Mouse (Mus musculus) neural tube, embryonic 13.5 days (tissue): ENCODE measurements at regions not wholly inside any gene's neighbourhood (a gene's known extent, or its start where the extent isn't known, plus 50 kb on each side); places are given as distances from the start of the nearest gene placed in this dataset.

Experiments
- ATAC-seq: fragments of 200-750 bp; cut with Nextera tagmentation; 2 replicates; pipeline ENCODE4 v1.8.0; 2017; ENCODE audit warnings: low read depth, mild to moderate bottlenecking, moderate TSS enrichment, moderate library complexity
- H3K27ac ChIP-seq: fragments of 300-500 bp; sonication (generic); replicated peaks from 2 replicates; pipeline ENCODE4 v1.5.1; 2015; ENCODE audit warnings: moderate library complexity, mild to moderate bottlenecking, inconsistent platforms
- H3K27me3 ChIP-seq: fragments of 300-500 bp; sonication (generic); 2 replicates; pipeline ENCODE4 v1.6.1; 2015; ENCODE audit warnings: mild to moderate bottlenecking, inconsistent platforms
- H3K36me3 ChIP-seq: fragments of 300-500 bp; sonication (generic); 2 replicates; pipeline ENCODE4 v1.6.1; 2015; ENCODE audit warnings: mild to moderate bottlenecking, inconsistent platforms
- H3K4me1 ChIP-seq: fragments of 300-500 bp; sonication (generic); replicated peaks from 2 replicates; pipeline ENCODE4 v1.6.1; 2015; ENCODE audit warnings: inconsistent platforms
- H3K4me2 ChIP-seq: fragments of 300-500 bp; sonication (generic); 2 replicates; pipeline ENCODE4 v1.6.1; 2015; ENCODE audit warnings: inconsistent platforms, mild to moderate bottlenecking, moderate library complexity
- H3K4me3 ChIP-seq: fragments of 300-500 bp; sonication (generic); 2 replicates; pipeline ENCODE4 v1.5.1; 2015; ENCODE audit warnings: mild to moderate bottlenecking, inconsistent platforms
- H3K9ac ChIP-seq: fragments of 300-500 bp; sonication (generic); 2 replicates; pipeline ENCODE4 v1.6.1; 2015; ENCODE audit warnings: moderate library complexity, mild to moderate bottlenecking, inconsistent platforms
- H3K9me3 ChIP-seq: fragments of 300-500 bp; sonication (generic); 2 replicates; pipeline ENCODE4 v1.6.1; 2016; ENCODE audit warnings: inconsistent platforms
- WGBS: fragments of 180-500 bp; shearing (Covaris S2); methylation state at CpG from one replicate; pipeline ENCODE4 v1.1.7; 2015; 5-methylcytosine and 5-hydroxymethylcytosine counted together

DNA sequence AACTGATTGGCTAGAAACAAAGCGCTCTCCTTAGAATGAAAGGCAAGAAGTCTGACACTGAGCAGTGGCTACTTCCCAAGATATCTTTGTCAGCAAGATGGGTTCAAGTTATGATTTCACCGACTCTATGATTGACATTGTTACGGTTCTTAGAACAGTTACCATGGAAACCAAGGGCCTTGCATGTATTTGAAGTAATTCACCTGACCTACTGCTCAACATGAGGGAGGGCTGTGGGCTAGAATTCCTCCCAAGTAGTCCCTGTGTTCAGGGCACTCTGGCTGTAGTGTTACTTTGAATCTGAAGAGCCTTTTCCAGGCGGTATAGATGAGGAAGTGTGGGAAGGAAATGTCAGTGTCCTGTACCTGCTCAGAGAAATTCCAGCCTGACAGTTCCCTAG, 281.1 kb downstream of the Tmem38b start:
- Histone ChIP-seq H3K4me2 (no peak overlapping the region), H3K36me3 (no peaks in the 10 kb centered on the region), H3K9me3 (no peaks in the 10 kb centered on the region), H3K9ac (no peak overlapping the region), H3K4me3 (no peak overlapping the region), H3K4me1 (0 out of 2 replicates have a peak, but pooled peaks cover 5% of the 10 kb centered on the region), H3K27me3 (no peaks in the 10 kb centered on the region), H3K27ac (no peak overlapping the region)
- no peak for ATAC-seq
- 89% methylated on average over 4 of the region's 4 CpGs for WGBS

DNA sequence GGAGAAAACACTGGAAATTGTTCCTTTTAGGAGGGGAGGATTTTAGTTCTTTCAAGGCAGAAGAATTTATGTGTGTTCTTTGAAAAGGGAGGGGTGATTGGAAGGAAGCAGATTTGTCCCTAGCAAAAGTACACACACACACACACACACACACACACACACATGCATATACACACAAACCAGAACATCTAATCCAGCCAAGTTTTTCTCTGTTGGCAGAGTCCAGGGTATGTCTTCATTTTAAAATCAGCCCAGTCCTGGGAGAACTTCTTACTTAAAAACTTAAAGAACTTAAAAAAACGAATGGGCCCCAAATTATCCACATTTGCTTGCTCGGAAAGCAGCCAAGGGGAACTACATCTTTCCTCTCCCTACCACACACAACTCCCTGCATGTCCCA, 290.5 kb downstream of the Tmem38b start:
- Histone ChIP-seq H3K4me2 (no peak overlapping the region), H3K27me3 (no peaks in the 10 kb centered on the region), H3K36me3 (no peaks in the 10 kb centered on the region), H3K4me1 (peaks cover 13% of the 10 kb centered on the region), H3K9ac (no peak overlapping the region), H3K4me3 (no peak overlapping the region), H3K9me3 (no peaks in the 10 kb centered on the region), H3K27ac (no peak overlapping the region)
- 76% methylated on average over 2 of the region's 2 CpGs for WGBS
- ATAC-seq: no peak

DNA sequence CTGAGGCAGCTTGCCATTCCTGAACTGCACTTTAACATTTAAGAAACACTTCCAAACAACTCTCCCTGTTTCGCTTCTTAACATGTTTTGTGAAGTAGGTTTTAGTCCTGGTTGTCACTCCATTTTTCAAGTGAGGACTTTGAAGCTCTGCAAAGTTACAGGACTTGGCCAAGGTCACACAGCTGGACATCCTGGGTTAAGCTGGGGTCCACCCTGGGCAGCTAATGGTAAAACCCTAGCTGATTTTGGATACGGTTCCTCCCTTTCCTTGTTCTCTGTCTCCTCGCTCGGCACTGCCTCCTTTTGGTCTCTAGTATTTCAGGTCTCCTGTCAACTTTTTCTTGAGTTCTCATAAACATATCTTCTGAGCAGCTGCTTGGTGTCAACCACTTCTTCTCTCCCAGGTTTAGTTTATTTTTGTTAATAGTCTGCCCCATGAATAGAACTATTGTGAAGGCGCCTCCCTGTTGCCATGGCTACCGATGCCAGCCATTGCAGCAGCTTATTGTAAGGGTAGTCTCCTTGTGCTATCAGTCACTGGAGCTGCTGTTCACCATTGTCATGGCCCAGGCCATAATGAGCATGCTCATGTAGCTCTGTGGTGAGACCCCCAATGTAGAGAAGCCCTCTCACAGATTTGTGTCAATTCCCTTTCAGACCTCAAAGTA, 292.5 kb downstream of the Tmem38b start:
- no peak for ATAC-seq
- Histone ChIP-seq H3K36me3 (no peaks in the 10 kb centered on the region), H3K9me3 (no peaks in the 10 kb centered on the region), H3K27me3 (no peaks in the 10 kb centered on the region), H3K9ac (no peak overlapping the region), H3K4me2 (no peak overlapping the region), H3K4me1 (peaks cover 13% of the 10 kb centered on the region), H3K27ac (no peak overlapping the region), H3K4me3 (no peak overlapping the region)
- WGBS: 33% methylated on average over 6 of the region's 6 CpGs

DNA sequence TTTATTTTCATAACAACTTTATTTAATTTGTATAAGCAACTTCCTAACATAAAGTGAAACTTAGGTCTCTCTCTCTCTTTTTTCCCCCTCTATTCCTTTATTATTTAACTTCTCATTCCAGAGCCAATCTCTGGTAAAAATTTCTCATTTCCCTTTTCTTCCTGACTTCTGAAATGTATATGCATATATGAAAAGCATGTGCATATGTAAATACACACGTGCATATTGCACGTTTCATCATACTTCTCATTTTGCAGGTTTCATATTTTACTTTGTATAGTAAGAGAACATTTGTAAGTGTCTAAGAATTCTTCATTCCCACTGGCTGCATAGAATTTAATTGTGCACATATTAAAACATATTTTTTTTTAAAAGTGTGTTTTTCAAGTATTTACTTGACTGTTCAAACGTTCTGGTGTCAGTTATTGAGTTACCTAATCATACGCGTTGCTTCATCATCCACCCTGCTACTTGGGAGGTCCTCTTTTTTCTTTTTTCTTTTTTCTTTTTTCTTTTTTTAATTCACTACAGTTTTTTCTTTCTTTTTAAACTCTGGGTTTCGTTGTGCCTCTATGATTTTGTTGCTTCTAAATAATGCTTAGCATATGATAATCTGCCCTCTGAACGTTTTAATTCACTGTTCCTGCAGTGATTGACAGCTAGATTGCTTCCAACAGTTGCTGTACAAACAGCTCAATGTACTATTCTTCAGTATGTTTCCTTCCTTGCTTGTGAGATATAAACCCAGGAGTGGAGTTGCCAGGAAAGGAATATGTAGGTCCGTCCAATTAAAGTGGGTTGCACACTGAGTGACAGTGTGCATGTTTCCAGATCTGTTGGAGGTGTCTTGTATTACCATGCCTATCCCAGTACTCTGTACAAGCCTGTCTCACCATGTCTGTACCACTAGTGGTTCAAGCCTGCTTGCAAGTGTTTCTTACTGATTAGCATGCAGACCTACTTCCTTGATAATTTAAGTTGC, 303.2 kb downstream of the Tmem38b start:
- no peak overlapping the region for H3K27ac ChIP-seq
- 73% methylated on average over 8 of the region's 8 CpGs for WGBS
- no peak overlapping the region for H3K4me3 ChIP-seq
- no peaks in the 10 kb centered on the region for H3K36me3 ChIP-seq
- H3K4me2 ChIP-seq: no peak overlapping the region
- H3K4me1 ChIP-seq: no peaks in the 10 kb centered on the region
- no peaks in the 10 kb centered on the region for H3K9me3 ChIP-seq
- H3K27me3 ChIP-seq: no peaks in the 10 kb centered on the region
- H3K9ac ChIP-seq: no peak overlapping the region
- no peak for ATAC-seq

DNA sequence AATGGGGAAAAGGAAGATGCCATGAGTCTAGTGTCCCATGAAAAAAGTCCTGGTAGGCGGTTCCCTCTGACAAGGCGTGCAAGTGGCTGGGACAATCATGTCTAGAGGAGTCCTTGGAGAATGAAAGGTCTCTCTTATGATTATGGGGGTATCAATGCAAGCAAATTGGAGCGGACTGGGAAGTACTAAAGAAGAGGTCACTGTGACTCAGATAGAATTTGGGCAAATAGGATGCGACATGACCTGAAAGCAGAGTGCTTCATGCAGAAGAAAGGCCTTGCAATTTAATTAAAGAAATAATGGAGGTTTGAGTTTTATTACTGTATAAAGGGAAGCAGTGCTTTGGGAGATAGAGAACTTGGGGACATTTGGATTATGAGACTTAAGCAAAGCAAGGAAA, 330.3 kb downstream of the Tmem38b start:
- no peak for ATAC-seq
- no peaks in the 10 kb centered on the region for H3K4me1 ChIP-seq
- WGBS: 92% methylated on average over 4 of the region's 4 CpGs
- no peak overlapping the region for H3K4me3 ChIP-seq
- no peak overlapping the region for H3K9ac ChIP-seq
- no peaks in the 10 kb centered on the region for H3K9me3 ChIP-seq
- H3K27ac ChIP-seq: no peak overlapping the region
- H3K27me3 ChIP-seq: no peaks in the 10 kb centered on the region
- H3K36me3 ChIP-seq: no peaks in the 10 kb centered on the region
- no peak overlapping the region for H3K4me2 ChIP-seq

DNA sequence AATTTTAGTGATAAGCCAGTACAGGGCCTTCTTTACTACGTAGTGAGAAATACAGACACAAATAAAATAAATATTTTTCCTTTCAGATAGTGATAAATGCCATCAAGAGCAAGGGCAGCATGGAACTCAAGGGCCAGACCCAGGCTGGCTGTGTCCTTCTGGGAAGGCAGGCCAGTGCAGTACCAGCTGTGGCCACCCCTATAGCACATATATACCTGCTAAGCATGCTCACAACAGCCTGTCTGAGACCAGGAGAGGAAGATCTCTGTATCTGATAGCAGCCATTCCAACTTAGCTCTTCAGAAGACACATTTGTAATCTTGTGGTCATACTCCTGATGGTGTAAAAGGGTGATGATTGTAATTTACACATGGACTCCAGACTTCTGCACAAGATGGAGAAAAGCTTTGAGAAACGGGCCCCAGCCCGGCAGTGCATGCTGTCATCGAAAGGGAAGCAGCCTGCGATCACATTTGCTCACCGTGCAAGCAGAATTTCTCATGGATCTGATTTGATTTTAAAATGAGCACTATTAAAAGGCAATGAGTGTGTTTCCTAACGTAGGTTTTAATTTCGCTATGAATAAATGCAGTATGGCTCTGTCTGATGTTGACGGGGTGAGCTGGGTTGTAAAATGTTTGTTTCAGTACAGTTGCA, 335.6 kb downstream of the Tmem38b start:
- Histone ChIP-seq H3K4me1 (0 out of 2 replicates have a peak, but pooled peaks cover 6% of the 10 kb centered on the region), H3K27me3 (no peaks in the 10 kb centered on the region), H3K36me3 (no peaks in the 10 kb centered on the region), H3K4me3 (no peak overlapping the region), H3K9ac (no peak overlapping the region), H3K9me3 (no peaks in the 10 kb centered on the region), H3K27ac (no peak overlapping the region), H3K4me2 (no peak overlapping the region)
- 73% methylated on average over 9 of the region's 9 CpGs for WGBS
- ATAC-seq: no peak

DNA sequence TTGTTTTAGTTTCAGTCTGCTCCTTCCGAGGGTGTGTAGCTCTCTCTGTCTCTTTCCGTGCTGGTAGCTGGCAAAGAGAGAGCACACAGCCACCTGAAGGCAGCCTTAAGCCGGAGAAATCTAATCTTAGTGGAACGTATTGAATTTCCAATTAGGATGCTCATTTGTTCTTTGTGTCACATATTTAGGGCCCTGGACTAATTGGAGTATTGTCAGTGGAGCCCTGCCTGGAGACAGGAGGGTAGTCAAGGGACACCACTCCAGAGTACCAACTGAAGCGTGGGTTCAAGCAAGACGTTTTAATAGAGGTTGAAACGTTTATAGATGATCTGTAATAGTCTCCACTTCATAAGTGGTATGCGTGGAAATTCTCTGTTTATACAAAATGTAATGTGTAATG, 336.5 kb downstream of the Tmem38b start:
- 0 out of 2 replicates have a peak, but pooled peaks cover 6% of the 10 kb centered on the region for H3K4me1 ChIP-seq
- no peak overlapping the region for H3K4me2 ChIP-seq
- H3K9me3 ChIP-seq: no peaks in the 10 kb centered on the region
- H3K36me3 ChIP-seq: no peaks in the 10 kb centered on the region
- H3K27me3 ChIP-seq: no peaks in the 10 kb centered on the region
- WGBS: 54% methylated on average over 8 of the region's 8 CpGs
- no peak overlapping the region for H3K9ac ChIP-seq
- ATAC-seq: no peak
- no peak overlapping the region for H3K27ac ChIP-seq
- no peak overlapping the region for H3K4me3 ChIP-seq

DNA sequence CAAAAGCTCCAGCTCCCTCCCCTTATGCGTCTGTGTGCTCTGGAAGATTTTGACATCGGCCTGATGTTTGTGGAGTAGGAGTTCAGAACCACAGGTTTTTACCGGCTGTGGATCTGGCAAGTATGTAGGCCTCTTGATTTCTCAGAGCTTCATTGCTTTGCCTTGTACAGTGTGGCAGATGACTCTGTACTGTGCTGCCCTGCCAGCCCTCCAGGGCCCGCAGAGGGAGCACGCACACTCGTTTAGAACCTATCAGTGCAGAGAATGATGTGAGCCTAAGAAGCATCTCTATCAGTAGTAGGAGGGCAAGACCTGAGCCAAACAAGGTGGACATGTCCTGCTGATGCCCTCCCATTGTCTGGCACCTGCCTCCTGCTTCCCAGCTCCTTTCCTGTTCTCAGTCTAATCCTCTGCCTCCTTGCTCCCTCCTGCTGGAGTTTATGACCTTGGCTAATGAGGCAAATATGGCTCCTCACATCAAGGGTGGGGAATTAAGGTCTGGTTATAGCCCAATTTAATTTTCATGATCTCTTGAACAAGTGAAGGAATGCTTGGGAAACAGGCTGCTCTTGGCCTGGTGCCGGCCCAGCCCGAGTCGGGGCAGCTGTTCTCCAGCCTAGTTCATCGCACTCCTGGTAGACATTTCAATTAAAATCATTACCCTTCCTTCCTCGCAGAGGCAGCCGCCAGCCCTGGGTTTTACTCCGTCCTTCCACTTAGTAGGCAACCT, 344.5 kb downstream of the Tmem38b start:
- H3K4me1 ChIP-seq: 0 out of 2 replicates have a peak, but pooled peaks cover 5% of the 10 kb centered on the region
- peak; percentile 50; the same call in 1 of the 2 replicates for ATAC-seq

DNA sequence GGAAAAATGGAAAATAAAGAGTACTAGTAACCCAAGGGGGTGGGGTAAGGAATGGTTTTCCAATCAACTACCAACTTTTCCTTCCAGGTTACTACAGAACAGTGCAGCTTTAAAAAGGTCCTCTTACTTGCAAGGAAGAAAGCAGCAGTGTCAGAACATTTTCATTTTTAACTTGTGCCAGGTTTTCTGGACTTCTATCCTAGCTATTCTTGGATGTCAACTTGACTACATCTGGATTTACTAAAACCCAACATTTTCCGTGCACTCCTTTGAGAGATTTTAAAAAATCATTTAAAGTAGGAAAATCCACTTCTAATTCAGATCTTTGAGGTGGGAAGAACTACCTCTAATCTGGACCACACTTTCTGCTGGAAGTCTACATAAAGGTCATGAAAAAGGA, 358.4 kb downstream of the Tmem38b start:
- Histone ChIP-seq H3K9ac (no peak overlapping the region), H3K4me2 (no peak overlapping the region), H3K36me3 (no peaks in the 10 kb centered on the region), H3K4me3 (no peak overlapping the region), H3K27me3 (no peaks in the 10 kb centered on the region), H3K9me3 (0 out of 2 replicates have a peak, but pooled peaks cover 4% of the 10 kb centered on the region), H3K4me1 (no peaks in the 10 kb centered on the region), H3K27ac (no peak overlapping the region)
- no peak for ATAC-seq
- WGBS: 94% methylated on average over 1 of the region's 1 CpGs

More for the DNA sequence above, 344.5 kb downstream of the Tmem38b start:
- Histone ChIP-seq H3K9me3 (no peaks in the 10 kb centered on the region), H3K9ac (no peak overlapping the region), H3K4me3 (no peak overlapping the region), H3K4me2 (no peak overlapping the region), H3K27ac (no peak overlapping the region), H3K27me3 (no peaks in the 10 kb centered on the region), H3K36me3 (no peaks in the 10 kb centered on the region)
- WGBS: 39% methylated on average over 13 of the region's 13 CpGs

DNA sequence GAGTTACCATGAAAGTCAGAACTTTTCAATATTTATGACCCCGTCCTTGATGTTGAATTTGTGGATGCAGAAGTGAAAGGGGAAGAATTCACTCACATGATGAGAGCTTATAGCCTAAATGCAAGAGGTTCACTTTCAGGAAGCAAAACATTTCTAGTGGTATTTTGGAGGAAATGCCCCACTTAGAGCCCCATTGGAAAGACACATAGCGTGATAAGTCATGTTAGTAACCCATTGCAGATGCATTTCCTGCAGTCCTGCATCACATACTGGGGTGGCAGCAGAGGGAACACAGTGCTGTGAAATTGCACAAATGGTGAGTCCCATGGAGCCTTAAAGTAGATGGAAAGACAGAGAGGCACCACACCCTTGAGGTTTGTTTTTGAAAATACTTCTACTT, 369.9 kb downstream of the Tmem38b start:
- Histone ChIP-seq H3K27ac (no peak overlapping the region), H3K27me3 (no peaks in the 10 kb centered on the region), H3K4me1 (no peaks in the 10 kb centered on the region), H3K4me2 (no peak overlapping the region), H3K9ac (no peak overlapping the region), H3K9me3 (no peaks in the 10 kb centered on the region), H3K4me3 (no peak overlapping the region), H3K36me3 (no peaks in the 10 kb centered on the region)
- ATAC-seq: no peak
- 87% methylated on average over 2 of the region's 2 CpGs for WGBS

DNA sequence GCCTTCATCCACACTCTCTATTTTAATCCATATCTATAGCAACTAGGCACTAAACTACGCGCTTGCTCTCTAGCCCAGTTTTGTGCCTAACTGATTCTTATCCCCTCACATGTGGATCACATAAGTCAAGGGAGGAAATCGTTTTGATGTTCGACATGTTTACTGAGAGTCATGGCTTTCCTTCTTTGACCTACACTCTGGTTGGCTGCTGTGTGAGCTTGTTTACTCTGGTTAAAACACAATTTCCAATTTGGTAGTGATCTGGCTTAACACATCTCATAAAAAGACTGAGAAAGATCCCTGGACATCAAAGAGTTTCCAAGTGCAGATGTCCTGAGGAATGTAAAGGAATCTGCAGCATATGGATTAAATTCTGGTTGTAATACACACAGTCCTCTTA, 376.6 kb downstream of the Tmem38b start:
- H3K27ac ChIP-seq: no peak overlapping the region
- H3K4me3 ChIP-seq: no peak overlapping the region
- H3K36me3 ChIP-seq: no peaks in the 10 kb centered on the region
- no peak for ATAC-seq
- WGBS: 87% methylated on average over 4 of the region's 4 CpGs
- no peak overlapping the region for H3K9ac ChIP-seq
- H3K4me1 ChIP-seq: no peaks in the 10 kb centered on the region
- no peaks in the 10 kb centered on the region for H3K27me3 ChIP-seq
- no peak overlapping the region for H3K4me2 ChIP-seq
- no peaks in the 10 kb centered on the region for H3K9me3 ChIP-seq
